Mouse (Mus musculus) testis, adult 2 months (tissue): Measurements from ENCODE around the gene Nfic.

ENCODE experiments used
- CTCF ChIP-seq: fragments of 200-500 bp; IDR thresholded peaks from 2 replicates; pipeline ENCODE4 v1.5.1; 2012; ENCODE audit warnings: low read depth, mild to moderate bottlenecking, inconsistent platforms, low read length, moderate library complexity; ENCODE audit not compliant: control insufficient read depth, insufficient read depth, insufficient replicate concordance
- POLR2A ChIP-seq: fragments of 200-500 bp; IDR thresholded peaks from 2 replicates; pipeline ENCODE4 v1.6.1; 2012; ENCODE audit warnings: low read depth, mild to moderate bottlenecking, inconsistent platforms, low read length, moderate library complexity; ENCODE audit not compliant: control insufficient read depth

DNA sequence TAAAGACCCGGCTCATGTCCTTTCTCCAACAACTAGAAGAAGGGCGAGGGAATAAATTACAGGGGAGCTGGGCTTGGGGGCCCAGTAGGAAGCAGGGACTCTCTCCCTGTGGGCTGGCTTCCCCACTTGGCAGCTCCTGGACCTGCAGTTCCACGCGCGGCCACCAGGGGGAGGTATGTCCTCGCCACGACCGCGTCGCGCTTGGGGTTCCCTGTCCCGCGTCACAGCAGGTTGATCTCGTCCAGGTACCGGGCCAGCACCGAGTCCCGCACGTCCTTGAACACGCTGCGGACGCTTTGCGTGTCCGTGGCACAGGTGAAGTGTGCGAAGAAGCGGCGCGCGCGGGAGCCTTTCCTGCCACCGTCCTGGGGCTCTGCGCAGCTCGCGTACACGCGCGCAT lies 47.2 kb upstream of the Nfic start:
- TF ChIP-seq POLR2A (no peak), CTCF (peak; percentile 100)
